Mouse (Mus musculus): Measurements from ENCODE around the gene Klhl31. TPM values are rescaled to one million over a fixed set of nuclear protein-coding genes. Genes with fewer than 3 reads are reported as not detected.

Gene Klhl31
- polyA plus RNA-seq, 1 experiment from 2014 or later = 4.3 TPM

DNA sequence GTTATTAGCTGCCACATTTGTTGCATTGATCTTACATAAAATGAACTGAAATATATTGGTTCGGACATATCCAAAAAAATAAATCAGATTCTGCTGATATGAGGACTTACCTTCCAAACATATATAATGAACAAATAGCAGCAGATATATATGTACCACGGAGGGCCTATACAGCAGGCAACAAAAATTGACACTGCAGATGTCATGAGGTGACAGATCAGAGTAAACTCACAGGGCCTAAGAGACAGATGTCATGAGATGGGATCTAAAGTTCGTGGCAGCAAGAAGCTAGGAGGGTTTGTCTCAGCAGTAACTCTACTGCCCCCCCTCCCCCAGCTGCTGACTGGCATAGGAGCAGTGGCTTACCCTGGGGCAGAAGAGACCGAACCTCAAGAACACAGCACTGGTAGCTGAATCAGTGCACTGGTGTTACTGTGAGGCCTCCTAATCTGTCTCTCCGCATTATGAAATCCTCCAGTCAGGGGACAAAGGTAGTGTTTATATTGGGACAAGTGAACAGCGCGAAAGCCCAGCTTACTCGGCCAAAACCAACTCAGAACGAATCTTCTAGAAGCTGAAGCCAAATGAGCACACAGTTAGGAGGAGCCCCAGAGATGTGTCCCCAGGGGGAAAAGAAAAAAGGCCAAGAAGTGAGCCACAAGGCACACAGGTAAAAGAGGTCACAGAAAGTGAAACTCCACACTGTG lies 71.3 kb downstream of the Klhl31 start:
- no peaks in the 10 kb centered on the region for H3K9me3 ChIP-seq
- WGBS = 72% methylated on average over 9 of the region's 9 CpGs
- no peaks in the 10 kb centered on the region for H3K4me1 ChIP-seq
- no peak for ATAC-seq (ENCODE audit: insufficient number of reproducible peaks, insufficient read depth, low FRiP score, low TSS enrichment)
- no peak overlapping the region for H3K27ac ChIP-seq
- no peaks in the 10 kb centered on the region for H3K36me3 ChIP-seq
- H3K27me3 ChIP-seq = no peaks in the 10 kb centered on the region
- H3K9ac ChIP-seq = no peak overlapping the region
- no peak overlapping the region for H3K4me3 ChIP-seq
- no peak overlapping the region for H3K4me2 ChIP-seq (replicated peaks)

DNA sequence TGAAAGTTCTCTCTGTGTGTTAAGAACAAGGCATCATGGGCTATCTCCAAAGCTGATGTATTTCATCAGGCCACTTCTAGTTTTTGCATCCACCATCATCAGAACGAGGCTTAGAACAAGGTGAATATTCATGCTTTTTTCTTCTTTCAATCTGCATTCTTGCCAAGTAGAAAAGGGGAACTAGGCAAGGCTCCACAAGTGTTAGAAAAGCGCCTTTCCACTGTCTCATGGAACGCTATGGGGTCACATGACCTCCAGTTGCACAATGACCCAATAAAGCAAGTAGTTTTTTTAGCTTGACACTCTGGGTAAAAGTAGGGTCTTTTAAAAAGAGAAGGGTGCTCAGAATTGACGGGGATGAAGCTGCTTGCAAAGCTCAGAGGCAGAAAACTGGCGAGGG lies 72.7 kb downstream of the Klhl31 start:
- Histone ChIP-seq H3K9me3 (no peaks in the 10 kb centered on the region), H3K4me3 (no peak overlapping the region), H3K27ac (no peak overlapping the region), H3K9ac (no peak overlapping the region), H3K4me1 (no peaks in the 10 kb centered on the region), H3K36me3 (no peaks in the 10 kb centered on the region), H3K27me3 (no peaks in the 10 kb centered on the region), H3K4me2 (replicated peaks) (no peak overlapping the region)
- WGBS = 72% methylated on average over 5 of the region's 5 CpGs
- ATAC-seq (ENCODE audit: insufficient number of reproducible peaks, insufficient read depth, low FRiP score, low TSS enrichment) = no peak

Other genes starting within 250 kb of the Klhl31 start
- 15.2 and 16.0 TPM in 2 replicates for gene Lrrc1, start 91.6 kb upstream of the Klhl31 start, polyA plus RNA-seq (2016; fragmentation: Nextera tagmentation; extraction: Ambion mirVana)
- 18.0 and 18.3 TPM in 2 replicates for gene Gclc, start 118.0 kb downstream of the Klhl31 start, polyA plus RNA-seq (2016; fragmentation: Nextera tagmentation; extraction: Ambion mirVana)

Measured in embryonic facial prominence, embryonic 12.5 days (tissue).